Mouse (Mus musculus): ENCODE data around the gene Tas2r135. TPM values are rescaled to one million over a fixed set of nuclear protein-coding genes. Genes with fewer than 3 reads are reported as not detected.

Gene Tas2r135
- not detected for total RNA-seq (2022)

- no peak for DNase-seq (ENCODE audit: low spot score in 2 of 2)
These were observed at the start of gene Tas2r135 for GRCm38 (mm10) chr6:42405134-42405533. Gene Tas2r135, plus strand, starts transcription at chr6:42405434.

- DNase-seq (ENCODE audit: low spot score in 2 of 2): no peak
These were observed 49.2 kb upstream of the Tas2r135 start for GRCm38 (mm10) chr6:42355794-42356600.

GRCm38 (mm10) chr6:42356913-42357312 is 48.3 kb upstream of the Tas2r135 start:
- DNase-seq (ENCODE audit: low spot score in 2 of 2): no peak

GRCm38 (mm10) chr6:42357901-42358300 is 47.3 kb upstream of the Tas2r135 start:
- DNase-seq (ENCODE audit: low spot score in 2 of 2): no peak

- DNase-seq (ENCODE audit: low spot score in 2 of 2): no peak
These were observed 46.3 kb upstream of the Tas2r135 start for GRCm38 (mm10) chr6:42358901-42359300.

GRCm38 (mm10) chr6:42359364-42360147 is 45.7 kb upstream of the Tas2r135 start:
- no peak for DNase-seq (ENCODE audit: low spot score in 2 of 2)

- DNase-seq (ENCODE audit: low spot score in 2 of 2): no peak
These were observed 44.9 kb upstream of the Tas2r135 start for GRCm38 (mm10) chr6:42360231-42360840.

- DNase-seq (ENCODE audit: low spot score in 2 of 2): no peak
These were observed 44.0 kb upstream of the Tas2r135 start for GRCm38 (mm10) chr6:42361041-42361895.

GRCm38 (mm10) chr6:42362074-42362473 is 43.2 kb upstream of the Tas2r135 start:
- no peak for DNase-seq (ENCODE audit: low spot score in 2 of 2)

GRCm38 (mm10) chr6:42362497-42362896 is 42.7 kb upstream of the Tas2r135 start:
- no peak for DNase-seq (ENCODE audit: low spot score in 2 of 2)

- DNase-seq (ENCODE audit: low spot score in 2 of 2): no peak
These were observed 42.3 kb upstream of the Tas2r135 start for GRCm38 (mm10) chr6:42362974-42363373.

GRCm38 (mm10) chr6:42364066-42364465 is 41.2 kb upstream of the Tas2r135 start:
- DNase-seq (ENCODE audit: low spot score in 2 of 2): no peak

- no peak for DNase-seq (ENCODE audit: low spot score in 2 of 2)
These were observed 40.6 kb upstream of the Tas2r135 start for GRCm38 (mm10) chr6:42364607-42365006.

GRCm38 (mm10) chr6:42365215-42365614 is 40.0 kb upstream of the Tas2r135 start:
- DNase-seq (ENCODE audit: low spot score in 2 of 2): no peak

GRCm38 (mm10) chr6:42369870-42370269 is 35.4 kb upstream of the Tas2r135 start:
- DNase-seq (ENCODE audit: low spot score in 2 of 2): no peak

GRCm38 (mm10) chr6:42370630-42371363 is 34.4 kb upstream of the Tas2r135 start:
- no peak for DNase-seq (ENCODE audit: low spot score in 2 of 2)

GRCm38 (mm10) chr6:42372001-42372400 is 33.2 kb upstream of the Tas2r135 start:
- DNase-seq (ENCODE audit: low spot score in 2 of 2): no peak

GRCm38 (mm10) chr6:42372421-42372815 is 32.8 kb upstream of the Tas2r135 start:
- DNase-seq (ENCODE audit: low spot score in 2 of 2): no peak

GRCm38 (mm10) chr6:42372816-42373547 is 32.3 kb upstream of the Tas2r135 start, which contains the start of gene Epha1:
Gene Epha1, minus strand, starts transcription at chr6:42373268.
- DNase-seq (ENCODE audit: low spot score in 2 of 2): no peak

Measured in gastrocnemius, adult 8-10 months (tissue).